Mouse (Mus musculus) left cerebral cortex, adult 9 months (tissue): Measurements from ENCODE around the gene Rbms2.
A peak's percentile ranks its signal among the peaks of the same experiment; 100 is the strongest.
"Not testable (repeated sequence)": the region's sequence is repeated elsewhere in the genome, so short reads cannot be mapped to it uniquely, and the experiment has no call there.

Source experiments
- DNase-seq, 2 experiments: peaks; one replicate each; pipeline ENCODE4 v3.0.0; 2022; ENCODE audit warnings: low spot score in 2 of 2

Rbms2 gene

DNA sequence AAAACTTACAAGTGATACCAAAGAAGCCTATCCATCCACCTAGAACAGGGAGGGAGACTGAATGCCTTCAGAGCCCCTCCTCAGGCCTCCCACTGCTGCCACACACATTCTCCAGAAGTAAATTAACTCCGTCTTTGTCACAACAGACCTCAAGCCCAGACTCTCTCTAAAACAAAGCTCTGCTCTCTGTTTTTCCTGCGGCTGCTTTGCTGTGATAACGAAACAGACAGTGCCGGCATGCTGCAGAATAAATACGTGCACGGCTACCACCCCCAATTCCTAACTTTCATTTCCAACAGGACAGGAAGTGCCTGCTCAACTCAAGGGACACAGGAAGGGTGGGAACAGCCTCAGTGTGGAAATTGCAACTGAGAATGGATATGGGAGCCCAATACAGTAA is at the start of gene Rbms2:
Gene Rbms2, minus strand, starts transcription at position 309 of the 400 bp plus-strand sequence.
- DNase-seq = no peak

DNA sequence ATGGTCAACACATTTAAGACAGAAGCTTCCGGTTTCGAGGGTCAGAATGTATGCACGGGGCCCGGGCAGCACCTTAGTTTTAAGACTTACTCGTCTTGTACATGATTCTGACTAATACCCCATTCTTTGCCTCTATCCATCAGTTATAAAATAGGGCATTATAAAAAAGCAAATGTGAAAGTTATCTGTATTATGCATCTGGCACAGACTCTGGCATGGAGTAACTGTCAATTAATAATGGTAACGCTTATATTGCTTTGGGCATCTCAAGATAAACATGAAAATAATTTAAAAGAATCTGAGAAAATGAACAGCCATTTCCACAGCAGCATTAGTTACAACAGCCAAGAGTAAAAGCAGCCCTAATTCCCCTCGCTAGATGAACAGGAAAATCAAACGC is 47.9 kb upstream of the Rbms2 start:
- no peak for DNase-seq

DNA sequence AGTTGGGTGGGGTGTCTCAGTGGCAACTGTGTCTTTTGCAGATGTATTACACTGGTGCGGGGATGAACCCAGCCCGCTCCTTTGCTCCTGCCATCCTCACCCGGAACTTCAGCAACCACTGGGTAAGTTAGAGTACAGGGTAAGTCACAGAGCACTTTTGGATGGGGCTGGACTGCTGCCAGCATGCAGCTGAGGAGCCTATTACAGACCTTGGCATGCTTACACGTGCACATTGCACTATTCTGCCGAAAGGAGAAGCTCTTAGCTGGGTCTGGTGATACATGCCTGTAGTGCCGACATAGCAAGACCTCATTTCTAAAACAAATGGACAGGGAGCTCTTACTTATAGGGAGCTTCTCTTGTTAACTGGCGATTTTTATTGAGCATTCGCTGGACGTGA is 47.5 kb upstream of the Rbms2 start:
- no peak for DNase-seq

DNA sequence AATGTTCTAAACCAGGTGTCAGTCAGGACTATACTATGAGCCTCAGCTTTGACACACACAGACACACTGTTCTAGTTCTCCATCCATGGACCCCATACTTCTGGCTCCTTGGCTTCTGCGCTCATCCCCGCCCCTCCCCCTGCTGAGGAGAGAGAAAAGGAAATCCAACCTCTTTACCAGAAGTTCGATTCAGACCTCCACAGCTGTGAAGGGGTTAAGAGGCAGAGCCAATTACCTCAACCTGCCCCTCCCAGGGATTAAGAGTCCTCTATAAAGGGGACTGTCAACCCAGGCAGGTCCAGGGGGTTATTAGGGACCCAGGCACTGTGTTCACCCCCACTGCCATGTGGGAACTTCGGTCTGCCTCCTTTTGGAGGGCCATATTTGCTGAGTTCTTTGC is 45.4 kb upstream of the Rbms2 start, which contains the start of gene Mip:
Gene Mip, plus strand, starts transcription at position 301 of the 400 bp plus-strand sequence.
- DNase-seq = no peak

DNA sequence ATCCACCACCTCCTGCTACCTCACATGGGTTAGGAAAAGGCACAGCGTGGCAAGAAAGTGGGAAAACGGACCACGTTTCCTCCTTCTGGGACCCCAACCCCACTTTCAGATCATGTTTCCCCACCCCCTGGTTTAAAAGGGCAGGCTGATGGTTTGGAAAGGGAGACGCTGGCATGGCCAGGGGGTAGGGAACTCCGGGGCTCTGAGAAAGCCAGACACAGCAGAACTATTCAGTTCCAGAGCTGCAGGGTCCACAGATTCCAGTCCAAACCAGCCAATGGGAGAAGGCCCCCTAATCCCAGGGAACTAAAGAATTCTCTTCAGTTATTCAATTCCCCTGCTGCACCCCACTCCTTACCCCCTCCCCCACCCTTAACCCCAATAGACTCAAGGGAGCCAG is 45.0 kb upstream of the Rbms2 start:
- DNase-seq = no peak

DNA sequence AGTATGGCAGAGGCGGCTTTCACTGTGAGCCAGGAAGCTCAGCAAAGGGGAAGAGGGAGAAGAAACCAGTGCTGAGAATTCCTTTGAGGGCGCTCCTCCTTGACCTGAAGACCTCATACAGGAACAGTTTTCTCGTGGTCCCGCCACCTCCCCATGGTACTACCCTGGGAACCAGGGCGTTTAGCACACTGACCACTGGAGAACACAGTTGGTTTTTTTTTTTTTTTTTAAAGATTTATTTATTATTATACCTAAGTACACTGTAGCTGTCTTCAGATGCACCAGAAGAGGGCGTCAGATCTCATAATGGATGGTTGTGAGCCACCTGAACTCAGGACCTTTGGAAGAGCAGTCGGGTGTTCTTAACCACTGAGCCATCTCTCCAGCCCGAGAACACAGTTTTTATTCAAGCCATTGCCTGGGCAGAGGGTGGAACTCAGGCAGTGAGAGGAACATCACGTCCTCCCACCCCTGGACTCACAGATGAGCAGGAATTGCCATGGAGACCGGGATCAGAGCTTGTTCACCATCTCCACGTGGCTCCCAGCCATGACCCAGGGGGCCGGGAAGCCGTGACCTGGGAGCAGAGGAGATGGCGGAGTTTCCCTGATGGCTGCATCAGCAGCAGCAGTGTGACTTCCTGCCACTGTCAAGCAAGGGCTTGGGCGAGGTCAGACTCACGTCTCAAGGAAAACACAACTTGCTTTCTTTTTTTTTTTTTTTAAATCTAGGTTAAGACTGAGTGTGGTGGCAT is 41.6 kb upstream of the Rbms2 start:
- no peak for DNase-seq

DNA sequence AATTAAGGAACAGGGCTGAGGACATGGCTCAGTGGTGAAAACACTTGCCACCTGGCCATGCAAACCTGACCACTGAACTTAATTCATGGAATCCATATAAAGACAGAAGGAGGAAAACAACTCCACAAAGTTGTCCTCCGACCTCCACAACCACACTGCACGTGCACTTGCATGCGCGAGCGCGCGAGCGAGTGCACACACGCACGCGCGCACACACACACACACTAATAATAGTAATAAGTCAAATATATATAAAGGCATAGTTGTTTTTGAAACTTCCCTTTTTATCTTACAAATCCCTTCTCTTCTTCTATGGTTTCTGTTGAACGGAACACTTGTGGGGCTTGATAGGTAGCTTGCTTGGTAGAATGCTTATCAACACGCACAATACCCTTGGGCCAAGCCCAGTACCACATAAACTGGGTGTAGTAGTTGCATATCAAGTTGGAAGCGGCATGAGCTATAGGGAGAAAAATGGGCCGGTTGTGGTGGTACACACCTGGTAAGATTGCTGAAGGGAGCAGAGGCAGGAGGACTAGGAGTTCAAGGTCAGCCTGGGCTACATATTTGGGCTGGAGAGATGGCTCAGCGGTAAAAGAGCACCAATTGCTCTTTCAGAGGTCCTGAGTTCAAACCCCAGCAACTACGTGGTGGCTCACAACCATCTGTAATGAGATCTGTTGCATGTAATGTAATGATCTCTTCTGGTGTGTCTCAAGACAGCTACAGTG is 38.5 kb upstream of the Rbms2 start:
- DNase-seq = no peak

DNA sequence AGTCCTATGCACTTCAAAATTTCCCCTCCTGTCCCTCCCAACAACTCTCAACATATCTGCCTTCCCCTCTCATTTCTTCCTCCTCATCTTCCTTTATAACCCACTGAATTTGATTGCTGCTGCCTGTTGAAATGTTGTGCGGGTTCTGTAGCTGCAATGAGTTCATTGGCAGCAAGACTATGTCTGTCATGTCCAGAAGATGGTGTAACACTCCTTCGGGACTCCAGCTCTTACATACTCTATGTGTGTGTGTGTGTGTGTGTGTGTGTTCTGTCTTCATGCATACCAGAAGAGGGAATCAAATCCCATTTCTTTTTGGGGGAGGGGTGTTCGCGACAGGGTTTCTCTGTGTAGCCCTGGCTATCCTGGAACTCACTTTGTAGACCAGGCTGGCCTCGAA is 34.9 kb upstream of the Rbms2 start:
- DNase-seq = no peak

DNA sequence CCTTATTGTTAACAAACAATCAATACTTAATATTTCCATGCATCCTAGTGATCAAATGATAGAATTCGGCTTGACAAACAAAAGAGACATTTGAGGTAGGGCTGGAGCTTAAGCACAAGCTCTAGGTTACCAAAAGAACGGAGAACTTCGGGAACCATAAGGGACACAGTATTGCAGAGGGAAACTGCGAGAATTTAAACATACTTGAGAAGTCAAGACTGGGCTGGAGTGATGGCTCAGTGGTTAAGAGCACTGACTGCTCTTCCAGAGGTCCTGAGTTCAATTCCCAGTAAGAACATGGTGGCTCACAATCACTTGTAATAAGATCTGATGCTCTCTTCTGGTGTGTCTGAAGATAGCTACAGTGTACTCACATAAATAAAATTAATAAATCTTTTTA is 34.0 kb upstream of the Rbms2 start:
- not testable (repeated sequence) for DNase-seq

DNA sequence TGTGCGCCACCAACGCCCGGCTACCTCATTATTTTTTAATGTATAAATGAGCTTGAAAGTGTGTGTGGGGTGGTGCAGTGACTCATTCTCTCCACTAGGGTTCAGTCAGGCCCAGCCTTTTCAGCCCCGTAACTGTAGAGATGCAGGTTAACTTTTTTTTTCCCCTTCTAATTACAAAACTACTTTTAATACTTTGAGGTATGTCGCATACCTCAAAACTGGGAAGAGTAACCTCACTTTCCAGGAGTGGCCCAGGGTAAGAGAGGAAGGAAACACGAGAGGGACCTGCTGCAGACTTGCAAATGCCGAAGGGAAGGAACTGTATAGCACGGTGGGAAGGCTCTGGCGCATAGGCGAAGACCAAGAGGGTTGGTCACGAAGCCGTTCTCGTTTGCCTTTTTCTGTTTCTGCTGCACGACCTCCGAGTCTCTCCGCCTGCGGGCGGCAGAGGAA is 32.8 kb upstream of the Rbms2 start:
- peak in 1 of 2 experiments; percentile 64 for DNase-seq

DNA sequence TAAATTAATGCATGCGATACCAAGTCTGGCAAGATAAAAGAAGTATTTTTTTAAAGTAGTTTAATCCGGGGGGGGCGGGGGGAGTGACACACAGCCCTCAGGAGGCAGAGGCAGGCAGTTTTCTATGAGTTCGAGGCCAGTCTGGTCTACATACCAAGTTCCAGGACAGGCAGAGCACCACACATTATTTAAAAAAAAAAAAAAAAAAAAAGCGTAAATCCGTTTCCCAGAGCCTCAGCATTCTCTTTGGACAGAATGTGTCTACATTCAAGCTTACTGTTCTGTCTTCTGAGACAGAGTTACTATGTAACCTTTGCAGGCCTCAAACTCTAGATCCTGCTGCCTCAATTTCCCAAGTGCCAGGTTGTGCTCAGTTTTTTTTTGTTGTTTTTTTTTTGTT is 32.1 kb upstream of the Rbms2 start:
- DNase-seq = no peak

DNA sequence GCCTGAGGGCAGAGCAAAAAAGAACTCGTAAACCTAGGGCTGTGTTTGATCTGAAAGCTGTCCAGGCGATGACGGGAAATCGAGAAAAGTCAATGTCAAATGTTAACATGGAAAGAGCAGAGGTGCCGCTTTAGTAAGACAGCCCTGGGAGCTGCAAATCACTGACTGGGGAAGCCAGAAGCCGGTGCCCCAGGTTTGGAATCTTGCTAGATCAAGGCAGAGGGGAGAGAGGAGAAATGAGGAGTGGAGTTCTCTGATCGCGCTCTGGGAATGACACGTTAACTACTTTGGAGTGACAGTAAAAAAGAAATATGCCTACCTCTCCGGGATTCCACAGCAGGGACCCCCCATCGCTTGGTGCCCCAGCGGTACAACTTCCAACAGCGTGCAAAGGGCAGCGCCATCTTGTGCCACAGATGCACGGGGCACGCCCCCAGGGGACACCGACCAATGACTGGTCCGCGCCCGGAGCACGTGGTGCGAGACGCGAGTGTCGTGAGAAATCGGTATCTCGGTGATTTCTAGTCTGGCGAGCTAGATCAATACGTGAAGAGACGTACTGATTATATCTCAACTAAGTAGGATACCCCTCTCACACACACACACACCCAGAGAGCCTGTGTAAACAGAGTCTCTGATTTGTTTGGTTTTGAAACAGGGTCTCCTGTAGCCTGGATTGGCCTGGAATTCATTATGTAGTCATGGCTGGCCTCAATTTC is 31.5 kb upstream of the Rbms2 start, which contains the start of gene Spryd4:
Gene Spryd4, minus strand, starts transcription at position 418 of the 719 bp plus-strand sequence.
- DNase-seq = peak; percentile 71 to 91

DNA sequence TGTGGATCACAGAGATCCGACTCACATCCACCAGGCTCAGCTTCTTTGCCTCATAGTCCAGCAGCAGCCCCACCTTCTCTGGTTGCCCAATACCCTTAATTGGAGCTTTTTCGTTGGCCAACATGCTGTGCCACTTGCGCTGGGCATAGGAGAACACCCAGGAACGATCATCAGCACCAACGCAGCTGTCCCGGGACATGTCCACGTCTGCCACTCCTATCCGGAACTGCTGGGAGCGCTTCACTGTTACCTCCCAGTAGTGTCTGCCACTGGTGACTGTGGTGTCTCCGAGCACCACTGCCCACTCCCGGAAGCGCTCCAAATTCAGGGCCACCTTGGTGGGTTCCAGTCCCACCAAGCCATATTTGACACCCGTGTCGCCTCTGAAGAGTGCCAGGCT is 30.9 kb upstream of the Rbms2 start:
- DNase-seq = no peak

DNA sequence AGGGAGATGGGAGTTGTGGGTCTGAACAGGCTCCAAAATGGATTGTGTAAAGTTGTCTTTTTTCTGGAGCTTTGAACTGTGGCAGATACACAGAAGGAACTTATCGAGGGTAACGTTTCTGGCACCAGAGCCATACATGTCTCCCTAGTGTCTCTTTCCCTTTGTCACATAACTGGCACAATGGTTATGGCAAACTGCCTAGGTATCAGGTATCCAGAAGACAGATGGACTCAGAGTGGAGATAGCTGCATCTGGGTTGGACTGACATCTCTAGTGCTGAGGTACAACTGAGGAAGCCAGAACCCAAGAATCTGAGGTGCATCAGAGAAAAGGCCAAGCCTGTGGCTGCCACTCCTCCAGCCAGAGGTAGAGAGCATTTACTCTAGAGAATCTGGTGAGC is 30.0 kb upstream of the Rbms2 start:
- DNase-seq = no peak

DNA sequence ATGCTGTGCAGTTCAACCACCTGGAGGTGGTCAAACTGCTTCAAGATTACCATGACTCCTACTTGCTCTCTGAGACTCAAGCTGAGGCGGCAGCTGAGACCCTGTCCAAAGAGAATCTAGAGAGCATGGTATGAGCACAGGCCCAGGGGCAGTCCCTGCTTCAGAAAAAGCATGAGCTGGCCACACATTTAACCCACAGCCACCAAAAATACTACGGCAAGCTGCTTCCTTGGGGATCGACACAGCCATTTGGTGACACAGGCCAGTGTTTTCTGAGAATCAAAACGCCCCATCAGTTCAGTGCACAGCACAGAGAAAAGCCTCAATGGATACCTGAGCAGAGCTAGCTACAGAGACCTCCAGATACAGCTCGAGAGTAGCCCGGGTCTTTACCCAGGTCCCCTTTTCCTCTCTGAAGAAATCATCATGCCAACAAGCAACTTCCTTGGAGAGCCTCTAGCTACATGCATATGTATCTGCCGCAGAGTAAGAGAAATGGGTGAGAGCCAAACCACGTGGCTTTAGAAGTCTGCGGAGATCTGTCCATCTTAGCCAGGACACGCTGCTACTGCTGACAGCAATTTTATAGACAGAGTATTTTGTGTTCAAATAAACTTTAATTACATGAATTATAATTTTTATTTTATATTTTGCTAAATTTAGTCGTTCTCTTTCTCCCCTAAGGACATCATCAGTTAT is 29.4 kb upstream of the Rbms2 start:
- no peak for DNase-seq

DNA sequence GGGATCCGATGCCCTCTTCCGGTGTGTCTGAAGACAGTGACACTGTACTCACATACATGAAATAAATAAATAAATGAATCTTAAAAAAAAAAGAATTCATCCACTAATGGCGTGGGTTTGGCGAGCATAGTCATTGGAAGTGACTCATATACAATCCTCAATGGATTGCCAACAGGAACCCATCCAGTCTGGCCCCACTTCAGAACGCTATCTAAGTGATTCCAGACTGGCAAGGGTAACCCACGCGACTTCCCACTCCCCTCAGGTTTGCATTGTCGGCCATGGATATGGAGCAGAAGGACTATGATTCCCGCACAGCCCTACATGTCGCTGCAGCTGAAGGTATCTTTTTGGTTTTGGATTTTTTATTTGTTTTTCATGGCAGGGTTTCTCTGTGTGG is 28.2 kb upstream of the Rbms2 start:
- peak in 1 of 2 experiments; percentile 20 for DNase-seq

DNA sequence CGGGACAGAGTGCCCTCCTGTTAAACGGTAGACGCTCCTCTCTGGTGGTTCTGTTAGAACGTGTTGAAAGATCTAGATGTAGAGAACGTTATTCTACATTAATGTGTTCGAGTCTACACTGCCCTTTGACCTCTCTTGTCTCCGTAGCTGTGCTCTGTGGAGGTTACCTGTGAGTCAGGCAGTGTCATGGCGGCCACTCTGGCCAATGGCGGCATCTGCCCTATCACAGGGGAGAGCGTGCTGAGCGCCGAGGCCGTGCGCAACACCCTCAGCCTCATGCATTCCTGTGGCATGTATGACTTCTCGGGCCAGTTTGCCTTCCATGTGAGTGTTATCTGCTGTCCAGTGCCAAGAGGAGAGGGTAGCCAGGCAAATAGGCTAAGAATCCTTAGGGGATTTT is 24.8 kb upstream of the Rbms2 start:
- no peak for DNase-seq

DNA sequence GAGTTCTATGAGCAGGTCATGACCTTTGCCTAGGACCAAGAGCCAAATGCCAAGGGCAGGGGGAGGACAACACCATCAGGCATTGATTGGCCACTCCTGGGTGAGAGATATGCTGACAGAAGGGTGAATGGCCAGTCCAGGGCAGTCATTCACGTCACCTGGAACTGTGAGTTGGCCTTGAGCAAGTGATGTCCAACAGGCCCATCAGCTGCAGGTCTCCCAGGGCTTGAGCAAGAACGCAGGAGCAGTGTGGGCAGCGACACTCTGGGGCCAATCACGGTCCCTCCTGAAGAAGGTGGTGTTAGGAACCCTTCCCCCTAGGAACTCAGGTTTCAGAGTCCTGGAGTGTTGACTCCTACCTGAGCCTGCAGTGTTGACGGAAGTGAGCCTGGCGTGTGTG is 21.8 kb upstream of the Rbms2 start:
- no peak for DNase-seq

DNA sequence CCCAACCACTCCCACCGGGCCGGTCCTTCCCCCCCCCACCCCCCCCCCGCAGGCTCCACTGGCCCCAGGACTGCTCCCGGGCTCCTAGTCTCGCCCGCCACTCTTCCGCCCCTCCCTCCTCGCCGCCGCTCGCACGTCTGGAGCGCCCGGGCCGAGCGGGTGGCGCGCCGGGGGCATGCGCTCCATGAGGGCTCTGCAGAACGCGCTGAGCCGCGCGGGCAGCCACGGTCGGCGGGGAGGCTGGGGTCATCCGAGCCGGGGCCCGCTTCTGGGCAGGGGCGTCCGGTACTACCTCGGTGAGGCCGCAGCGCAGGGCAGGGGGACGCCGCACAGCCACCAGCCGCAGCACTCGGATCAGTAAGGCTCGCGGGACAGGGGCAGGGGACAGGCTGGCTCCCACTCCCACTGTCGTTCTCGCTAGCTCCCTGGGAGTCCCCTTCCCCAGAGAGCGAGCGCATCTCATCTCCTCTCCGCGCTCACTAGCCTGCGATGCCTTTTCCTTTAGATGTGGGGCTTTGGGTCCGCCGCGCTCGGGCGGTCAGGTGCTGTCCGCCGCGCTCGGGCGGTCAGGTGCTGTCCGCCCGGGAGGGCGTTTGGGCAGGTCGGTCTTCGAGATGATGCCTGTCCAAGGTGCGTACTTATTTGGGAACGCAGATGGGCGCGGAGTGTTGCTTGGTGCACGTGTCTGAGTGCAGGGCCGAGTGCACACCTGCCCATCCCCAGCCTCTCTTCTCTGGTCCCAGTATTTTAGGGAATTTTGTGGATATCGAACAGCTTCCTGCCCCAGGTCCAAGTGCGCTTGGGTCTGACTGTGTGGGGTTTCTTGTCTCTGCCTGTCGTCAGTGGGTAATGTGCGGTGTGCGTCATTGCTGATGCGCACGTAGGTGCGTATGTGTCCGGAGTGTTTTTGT is 14.7 kb upstream of the Rbms2 start:
- peak in 1 of 2 experiments; percentile 63 for DNase-seq

DNA sequence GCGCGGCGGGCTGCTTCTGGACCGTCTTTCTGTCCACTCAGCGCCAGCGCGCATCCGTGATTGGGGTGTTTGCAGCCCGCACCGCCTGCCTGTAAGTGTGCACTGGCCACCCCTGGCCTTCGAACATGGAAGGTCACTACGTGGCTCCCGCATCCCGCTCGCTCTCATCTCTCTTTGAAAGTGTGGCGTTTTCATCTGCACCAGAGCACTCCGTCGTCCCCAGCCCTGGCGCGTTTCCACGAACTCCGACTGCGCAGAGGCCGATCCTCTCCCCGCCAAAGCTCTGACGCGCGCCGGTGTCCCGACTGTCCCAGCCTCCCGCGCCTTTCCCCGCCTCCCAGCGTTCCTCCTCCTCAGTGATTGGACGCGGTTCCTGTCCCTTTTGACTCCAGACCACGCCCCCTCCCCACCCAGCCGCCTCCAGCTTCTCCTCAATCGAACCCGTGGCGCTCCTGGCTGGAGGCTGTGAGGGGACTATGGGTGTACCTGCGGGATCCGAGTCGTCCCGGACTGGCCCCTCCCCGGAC is 14.0 kb upstream of the Rbms2 start, which contains the start of gene Gls2:
Gene Gls2, plus strand, starts transcription at position 434 of the 527 bp plus-strand sequence.
- peak; percentile 92 to 98 for DNase-seq
